Mouse (Mus musculus): ENCODE measurements around the gene Flad1.
A peak's percentile ranks its signal among the peaks of the same experiment; 100 is the strongest.
"Not testable (repeated sequence)": the region's sequence is repeated elsewhere in the genome, so short reads cannot be mapped to it uniquely, and the experiment has no call there.

Flad1 gene

DNA sequence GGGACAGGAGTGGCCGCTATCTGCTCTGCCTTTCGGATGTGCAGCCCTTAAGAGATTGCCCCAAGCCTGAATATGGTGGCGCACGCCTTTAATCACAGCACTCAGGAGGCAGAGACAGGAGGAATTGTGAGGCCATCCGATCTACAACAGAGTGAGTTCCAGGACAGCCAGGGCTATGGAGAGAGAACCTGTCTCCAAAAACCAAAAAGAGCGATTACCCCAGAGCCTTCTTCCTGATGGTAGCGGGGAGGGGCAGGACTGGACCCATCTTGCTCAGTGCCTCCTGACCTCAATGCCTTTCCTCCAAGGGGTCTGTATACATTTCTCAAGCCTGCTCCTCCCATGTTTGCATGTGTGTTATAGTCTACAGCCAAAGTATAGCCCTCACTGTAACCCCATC lies 17.4 kb upstream of the Flad1 start:
- DNase-seq (ENCODE audit: low read depth, low spot score) = not testable (repeated sequence)

DNA sequence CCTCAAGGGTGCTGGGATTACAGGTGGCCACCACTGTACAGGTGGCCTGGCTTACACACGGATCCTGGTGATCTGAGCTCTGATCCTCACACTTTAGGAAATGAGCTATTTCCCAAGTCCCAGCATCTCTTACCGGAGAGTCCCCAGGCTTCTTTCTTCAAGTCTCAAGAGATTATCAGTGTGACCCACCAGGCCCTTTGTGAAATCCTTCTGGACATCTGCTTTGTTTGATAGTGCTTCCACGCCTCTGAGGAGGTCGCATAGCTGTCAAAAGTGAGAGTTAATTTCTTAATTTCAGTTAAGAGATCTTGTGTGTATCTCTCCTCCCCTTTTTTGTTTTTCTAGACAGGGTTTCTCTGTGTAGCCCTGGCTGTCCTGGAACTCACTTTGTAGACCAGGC lies 14.2 kb upstream of the Flad1 start:
- no peak for DNase-seq (ENCODE audit: low read depth, low spot score)

DNA sequence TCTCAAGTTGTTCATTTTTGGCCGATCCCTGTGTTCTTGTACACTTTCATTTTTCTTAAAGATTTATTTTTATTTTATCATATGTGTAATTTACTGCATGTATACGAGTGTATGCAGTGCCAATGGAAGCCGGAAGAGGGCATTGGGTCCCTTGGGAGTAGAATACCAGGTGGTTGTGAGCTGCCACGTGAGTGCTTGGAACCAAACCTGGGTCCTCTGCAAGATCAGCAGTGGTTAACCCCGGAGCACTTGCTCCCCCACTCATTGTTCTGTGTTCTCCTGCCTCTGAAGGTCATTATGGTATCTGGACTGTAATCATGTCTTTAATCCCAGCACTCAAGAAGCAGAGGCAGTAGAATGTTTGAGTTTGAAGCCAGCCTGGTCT lies 13.5 kb upstream of the Flad1 start:
- DNase-seq (ENCODE audit: low read depth, low spot score) = peak; percentile 50

DNA sequence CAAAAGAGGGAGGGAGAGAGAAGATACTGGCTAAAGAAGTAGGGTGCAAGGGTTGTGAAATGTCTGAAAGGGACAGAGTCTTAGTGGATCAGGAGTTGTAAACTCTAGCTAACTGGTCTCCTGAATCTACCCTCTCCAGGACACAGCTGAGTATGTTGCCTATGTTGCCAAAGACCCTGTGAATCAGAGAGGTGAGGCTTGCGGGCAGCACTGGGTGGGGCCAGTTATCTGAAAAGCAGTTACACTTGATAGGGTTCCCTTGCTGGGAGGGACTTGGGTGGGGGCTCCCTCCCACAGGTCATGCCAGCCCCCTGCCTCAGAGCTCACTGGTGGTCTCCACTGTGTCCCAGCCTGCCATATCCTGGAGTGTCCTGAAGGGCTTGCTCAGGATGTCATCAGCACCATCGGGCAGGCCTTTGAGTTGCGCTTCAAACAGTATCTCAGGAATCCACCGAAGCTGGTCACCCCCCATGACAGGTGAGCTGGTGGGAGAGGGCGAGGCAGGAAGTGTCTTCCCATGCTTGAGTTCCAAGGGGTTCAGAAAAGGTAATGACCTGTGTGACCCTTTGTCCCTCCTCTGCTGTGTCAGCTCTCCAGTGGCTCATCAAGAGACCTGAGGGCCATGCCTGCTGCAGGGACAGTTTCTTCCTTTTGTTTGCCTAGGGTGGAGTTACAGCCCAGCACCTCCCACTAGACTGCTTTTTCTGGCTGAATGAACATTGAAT lies 12.9 kb upstream of the Flad1 start:
- DNase-seq (ENCODE audit: low read depth, low spot score) = no peak

DNA sequence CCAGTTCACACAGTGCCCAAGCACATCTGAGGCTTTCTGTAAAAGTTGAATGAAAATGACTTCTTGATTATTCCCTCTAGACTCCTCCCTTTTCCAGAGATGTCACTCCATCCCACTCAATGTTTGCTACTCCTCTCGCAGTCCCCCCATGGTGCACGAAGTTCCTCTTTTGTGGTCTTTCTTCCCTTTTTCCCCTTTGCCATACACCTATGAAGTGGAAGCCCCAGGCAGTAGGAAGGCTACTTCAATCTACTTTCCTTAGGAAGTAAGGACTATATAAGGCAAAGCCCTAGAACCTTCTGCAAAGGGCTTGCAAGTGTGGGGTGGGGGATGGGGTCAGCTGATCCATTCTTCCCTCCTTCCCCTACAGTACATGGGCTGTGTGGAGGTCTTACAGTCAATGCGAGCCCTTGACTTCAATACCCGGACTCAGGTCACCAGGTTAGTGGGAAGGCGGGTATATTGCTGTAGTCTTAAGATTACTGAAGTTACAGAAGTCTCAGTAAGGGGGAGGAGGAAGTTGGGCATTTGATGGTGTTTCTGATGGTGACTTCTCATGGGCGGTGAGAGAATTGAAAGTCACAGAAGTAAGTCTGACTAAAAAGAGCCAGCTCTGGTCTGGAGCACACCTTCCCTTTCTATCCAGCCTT lies 11.0 kb upstream of the Flad1 start:
- no peak for DNase-seq (ENCODE audit: low read depth, low spot score)

DNA sequence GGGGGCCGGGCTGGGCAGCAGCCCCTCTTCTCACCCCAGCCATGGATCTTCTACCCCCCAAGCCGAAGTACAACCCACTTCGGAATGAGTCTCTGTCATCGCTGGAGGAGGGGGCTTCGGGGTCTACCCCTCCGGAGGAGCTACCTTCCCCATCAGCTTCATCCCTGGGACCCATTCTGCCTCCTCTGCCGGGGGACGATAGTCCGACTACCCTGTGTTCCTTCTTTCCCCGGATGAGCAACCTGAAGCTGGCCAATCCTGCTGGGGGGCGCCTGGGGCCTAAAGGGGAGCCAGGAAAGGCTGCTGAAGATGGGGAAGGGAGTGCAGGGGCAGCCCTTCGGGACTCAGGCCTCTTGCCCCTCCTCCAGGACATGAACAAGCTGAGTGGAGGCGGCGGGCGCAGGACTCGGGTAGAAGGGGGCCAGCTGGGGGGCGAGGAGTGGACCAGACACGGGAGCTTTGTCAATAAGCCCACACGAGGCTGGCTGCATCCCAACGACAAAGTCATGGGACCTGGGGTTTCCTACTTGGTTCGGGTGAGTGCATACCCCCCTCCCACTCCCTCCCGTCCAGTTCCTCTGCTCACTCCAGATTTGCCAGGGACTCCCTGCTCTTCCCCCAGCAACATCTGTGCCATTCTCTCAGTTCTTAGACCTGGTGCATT lies 10.3 kb upstream of the Flad1 start:
- no peak for DNase-seq (ENCODE audit: low read depth, low spot score)

DNA sequence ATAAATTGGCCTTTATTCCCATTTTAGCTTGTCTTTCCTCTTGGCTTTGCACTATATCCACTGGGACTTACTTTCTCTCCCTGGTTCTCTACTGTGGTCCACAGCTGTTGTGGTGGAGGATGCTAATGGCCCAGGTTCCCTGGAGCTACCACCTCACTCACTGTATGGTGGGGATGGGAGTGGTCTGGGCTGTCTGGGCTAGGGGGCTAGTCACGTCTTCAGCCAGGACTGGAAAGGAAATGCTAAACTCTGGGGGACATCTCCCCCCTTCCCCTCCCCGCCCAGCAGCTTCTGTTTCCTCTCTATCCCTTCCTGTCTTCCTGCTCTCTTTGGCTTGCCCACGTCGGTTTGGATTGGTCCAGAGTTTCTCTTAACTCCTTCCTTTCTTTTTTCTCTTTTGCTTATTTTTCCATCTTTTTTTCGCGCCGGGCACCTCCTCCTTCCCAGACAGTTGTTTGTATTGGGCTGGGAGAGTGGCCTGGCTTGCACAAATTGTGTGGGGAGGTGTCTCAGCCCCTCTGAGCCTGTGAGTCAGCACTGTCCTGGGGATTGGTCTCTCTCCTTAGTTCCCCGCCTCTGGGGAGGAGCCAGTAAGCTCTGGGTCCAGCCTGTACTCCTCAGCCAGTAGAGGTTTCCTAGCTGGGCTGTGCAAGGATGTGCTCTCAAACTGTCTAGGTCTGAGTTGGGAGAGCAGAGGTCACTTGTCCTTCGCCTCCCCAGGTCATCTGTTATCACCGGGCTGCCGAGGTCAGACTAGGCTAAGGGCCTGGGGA lies 9.5 kb upstream of the Flad1 start:
- DNase-seq (ENCODE audit: low read depth, low spot score) = peak; percentile 86

DNA sequence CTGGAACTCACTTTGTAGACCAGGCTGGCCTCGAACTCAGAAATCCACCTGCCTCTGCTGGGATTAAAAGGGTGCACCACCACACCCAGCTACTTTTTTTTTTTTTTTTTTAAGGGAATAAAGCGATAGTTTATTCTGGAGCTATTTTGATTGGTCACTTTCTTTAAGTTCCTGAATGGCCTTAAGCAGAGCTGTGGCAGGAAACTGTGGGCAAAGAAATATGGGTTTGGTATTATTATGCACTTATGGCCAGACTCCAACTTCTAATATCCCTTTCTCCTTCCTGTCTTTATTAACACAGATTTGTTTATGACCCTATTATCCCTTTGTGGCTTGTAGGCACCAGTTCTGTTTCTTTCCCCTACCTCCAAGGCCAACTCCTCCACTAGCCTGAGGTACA lies 8.8 kb upstream of the Flad1 start:
- DNase-seq (ENCODE audit: low read depth, low spot score) = no peak

DNA sequence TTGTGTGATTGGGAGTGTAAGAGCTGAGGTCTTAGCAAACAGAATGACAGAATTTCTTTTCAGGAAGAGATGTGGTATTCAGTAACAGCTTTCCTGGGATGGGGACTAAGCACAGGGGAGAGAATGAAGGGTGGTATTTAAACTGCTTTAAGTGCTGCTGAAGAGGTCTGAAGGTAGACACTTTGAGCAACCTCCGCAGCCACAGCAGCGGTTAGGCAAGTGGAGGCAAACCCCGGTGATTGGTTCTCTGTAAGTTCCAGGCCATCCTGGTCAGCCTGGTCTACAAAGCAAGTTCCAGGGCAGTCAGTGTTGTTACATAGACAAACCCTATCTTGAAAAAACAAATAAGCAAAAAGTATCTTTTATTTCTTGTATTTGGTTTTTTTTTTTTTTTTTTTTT lies 8.3 kb upstream of the Flad1 start:
- DNase-seq (ENCODE audit: low read depth, low spot score) = no peak

DNA sequence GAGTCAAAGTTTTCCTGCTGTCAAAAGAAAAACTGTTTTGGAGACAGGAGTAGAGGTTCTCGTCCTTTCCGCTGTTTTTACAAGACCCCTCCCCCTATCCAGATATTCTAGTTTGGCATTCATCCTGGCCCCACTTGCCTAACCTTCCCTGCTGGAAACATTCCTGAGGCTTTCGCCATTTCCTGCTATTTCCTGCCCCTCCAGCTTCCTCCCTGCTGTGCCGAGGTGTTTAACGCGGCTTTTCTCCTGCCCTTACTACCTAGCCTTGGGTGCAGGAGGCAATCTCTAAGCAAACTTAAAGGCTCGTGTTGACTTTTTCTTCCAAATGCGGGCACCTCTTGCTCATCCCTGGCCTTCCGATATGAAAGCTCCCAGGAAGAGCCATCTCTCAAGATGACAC lies 7.9 kb upstream of the Flad1 start:
- peak; percentile 87 for DNase-seq (ENCODE audit: low read depth, low spot score)

DNA sequence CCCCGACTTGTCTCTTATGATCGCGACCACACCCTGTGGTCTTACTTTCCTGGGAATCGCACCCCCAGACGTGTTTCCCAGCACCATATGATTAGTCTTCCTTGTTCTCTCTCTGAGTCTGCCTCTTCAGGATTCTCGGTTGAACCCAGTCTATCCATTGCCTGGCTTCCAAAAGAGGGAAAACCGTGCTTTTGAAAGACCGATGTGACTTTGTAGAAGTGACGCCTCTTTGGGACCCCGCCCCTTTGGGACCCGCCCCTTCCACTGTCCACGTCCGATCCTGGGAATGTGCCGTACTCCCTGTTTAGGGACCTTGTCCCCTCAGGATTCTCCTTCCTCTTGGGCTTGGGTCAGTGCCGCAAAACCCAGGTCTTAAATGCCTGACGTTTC lies 7.2 kb upstream of the Flad1 start:
- peak; percentile 85 for DNase-seq (ENCODE audit: low read depth, low spot score)

DNA sequence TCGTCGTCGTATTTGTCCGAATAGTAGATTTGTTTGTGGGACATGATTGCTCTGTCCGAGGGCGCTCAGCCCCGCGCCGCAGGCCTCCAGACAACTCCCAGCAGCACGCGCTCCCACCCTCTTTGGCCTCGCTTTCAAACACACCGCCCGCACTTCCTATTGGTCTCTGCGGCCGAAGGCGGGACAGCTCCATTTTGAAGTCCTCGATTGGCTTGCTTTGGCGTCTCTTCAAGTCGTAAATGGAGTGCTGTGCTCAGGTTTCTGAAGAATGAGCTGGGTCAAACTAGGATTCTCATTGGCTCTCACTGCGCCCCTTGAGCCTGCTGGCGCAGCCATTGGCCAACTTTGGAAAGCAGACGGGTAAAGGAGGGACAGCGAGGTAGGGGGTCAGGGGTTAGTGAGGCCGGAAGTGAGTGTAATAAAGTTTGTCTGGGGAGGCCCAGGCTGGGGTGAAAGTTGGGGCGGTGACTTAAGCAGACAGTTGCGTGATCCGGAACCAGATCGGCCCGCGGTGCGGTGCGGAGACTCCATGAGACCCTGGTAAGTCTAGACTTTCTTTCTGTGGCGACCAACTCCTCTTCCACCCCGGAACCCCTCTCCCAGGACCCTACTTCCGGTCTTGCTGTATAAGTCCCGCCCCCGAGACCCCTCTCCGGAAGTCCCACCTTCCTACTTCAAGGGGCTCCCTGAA lies 6.6 kb upstream of the Flad1 start, which contains the start of the genes Cks1b and Shc1:
Gene Cks1b (minus strand): TSS at position 214 of the 691 bp plus-strand sequence.
Gene Shc1 (plus strand): TSS at position 274 of the 691 bp plus-strand sequence.
- DNase-seq (ENCODE audit: low read depth, low spot score) = peak; percentile 100

DNA sequence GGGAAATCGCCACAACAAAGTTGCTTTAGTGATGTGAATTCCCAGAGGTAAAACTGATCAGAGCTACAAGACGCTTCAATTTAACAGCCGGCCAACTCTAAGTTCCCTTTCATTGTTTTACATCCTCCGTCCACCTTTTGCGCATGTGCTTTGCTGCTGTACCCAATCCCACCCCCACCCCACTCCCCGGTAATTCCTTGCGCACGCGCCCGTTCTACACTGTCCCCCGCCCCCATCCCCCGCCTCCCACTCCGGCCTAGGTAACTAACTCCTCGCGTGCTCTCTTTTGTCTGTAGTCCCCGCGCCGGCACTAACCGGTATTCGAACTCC lies 6.1 kb upstream of the Flad1 start:
- DNase-seq (ENCODE audit: low read depth, low spot score) = no peak

DNA sequence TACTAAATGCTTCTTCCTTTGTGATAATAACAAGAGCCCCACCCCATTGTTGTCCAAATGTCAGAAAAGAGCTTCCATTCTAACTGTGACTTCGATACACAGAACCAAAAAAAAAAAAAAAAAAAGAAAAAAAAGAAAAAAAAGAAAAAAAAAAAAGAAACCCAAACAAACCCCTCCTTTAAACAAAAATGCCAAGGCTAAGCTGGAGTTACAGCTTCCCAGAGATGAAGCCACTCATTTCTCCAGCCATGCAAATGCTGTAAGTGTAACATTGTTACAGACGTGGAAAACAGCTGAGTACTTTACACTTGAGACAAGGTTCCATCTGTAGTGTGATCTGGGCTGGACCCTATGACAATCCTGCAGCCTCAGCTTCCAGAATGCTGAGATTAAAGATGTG lies 5.5 kb upstream of the Flad1 start:
- DNase-seq (ENCODE audit: low read depth, low spot score) = no peak

DNA sequence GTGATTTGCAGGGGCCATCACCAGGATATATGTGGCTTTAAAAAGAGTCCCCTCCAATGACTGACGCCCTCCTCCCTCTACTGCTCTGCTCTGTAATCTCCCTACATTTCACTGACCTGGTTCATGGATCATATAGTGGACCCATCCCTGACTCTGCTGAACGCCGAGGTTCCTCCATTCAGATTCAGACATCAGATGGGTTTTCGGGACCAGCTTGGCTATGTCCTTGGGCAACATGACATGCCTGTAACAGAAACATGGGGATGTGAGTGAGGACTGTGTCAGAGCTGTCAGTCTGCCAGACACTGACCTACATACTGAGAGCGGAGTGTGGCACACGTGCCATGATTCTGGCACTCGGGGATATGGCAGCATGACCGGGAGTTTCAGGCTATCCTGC lies 4.5 kb upstream of the Flad1 start:
- DNase-seq (ENCODE audit: low read depth, low spot score) = no peak

DNA sequence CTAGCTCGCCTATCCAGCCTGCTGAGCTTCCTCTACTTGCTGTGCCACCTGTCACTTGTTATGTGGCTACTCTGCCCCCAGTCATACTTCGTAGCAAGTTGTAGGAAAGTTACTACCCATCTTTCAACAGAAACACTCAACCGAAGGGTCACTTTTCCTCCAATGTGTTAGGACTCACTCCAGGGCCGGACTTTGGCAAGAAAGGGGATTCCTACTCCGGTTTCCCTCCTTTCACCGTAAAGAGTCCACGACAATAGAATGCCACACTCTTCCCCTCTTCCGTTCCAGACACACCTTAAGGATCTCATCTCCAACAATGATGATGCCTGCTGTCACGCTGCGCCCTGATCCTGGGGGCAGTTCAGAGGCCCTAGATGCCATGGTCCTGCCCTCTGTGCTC lies 806 bp downstream of the Flad1 start:
- DNase-seq (ENCODE audit: low read depth, low spot score) = no peak

DNA sequence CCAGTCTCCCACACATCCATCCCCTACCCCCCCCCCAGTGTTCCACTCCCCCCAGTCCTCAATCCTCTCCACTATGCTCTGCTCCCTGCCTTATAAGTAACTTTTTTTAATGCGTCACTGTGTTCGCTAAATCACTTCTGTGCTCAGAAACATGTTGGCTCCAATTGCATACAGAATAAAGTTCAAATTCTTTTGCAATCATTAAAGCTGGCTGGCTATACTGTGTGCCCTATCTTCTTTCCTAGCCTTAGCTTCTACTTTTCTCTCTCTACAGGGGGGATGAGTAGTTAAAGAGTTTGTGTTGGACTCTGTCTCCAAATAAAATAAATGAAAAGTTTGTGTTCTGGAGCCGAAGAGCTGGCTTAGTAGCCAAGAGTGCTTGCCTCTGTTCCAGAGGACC lies 2.0 kb downstream of the Flad1 start:
- no peak for DNase-seq (ENCODE audit: low read depth, low spot score)

DNA sequence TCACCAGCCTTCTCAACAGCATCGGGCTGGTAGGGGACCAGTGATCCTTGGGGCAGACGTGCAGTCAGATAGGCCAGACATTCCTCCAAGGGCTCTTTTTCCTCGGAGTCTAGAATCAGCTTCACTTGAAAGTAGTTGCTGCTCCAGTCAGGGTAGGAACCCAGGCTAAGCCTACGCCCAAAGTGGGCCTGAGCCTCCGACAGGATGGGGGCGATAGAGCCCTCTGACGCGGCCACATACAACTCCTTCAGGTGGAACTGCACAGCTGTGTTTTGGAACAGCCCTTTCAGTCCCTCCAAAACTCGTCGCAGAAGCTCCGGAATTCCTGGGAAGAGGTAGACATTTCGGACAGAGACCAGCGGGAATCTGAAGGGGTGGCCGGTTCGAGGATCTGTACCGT lies 3.2 kb downstream of the Flad1 start:
- DNase-seq (ENCODE audit: low read depth, low spot score) = peak; percentile 65

DNA sequence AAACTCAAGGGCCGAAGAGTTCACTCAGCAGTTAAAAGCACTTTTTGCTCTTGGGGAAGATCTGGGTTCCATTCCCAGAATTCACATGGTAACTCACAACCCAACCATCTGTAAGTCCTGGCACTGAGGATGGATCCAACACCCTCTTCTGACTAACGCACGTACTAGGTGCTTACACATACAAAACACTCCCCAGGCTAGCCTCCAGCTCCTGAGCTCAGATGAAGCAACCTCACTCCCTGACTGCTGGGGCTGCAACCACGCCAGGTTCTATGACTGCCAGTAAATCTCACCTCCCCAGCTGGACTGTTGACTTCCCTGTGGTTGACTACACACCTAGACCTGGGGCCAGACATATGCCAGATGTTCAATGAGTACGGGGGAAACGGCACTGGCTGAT lies 4.8 kb downstream of the Flad1 start:
- DNase-seq (ENCODE audit: low read depth, low spot score) = no peak

DNA sequence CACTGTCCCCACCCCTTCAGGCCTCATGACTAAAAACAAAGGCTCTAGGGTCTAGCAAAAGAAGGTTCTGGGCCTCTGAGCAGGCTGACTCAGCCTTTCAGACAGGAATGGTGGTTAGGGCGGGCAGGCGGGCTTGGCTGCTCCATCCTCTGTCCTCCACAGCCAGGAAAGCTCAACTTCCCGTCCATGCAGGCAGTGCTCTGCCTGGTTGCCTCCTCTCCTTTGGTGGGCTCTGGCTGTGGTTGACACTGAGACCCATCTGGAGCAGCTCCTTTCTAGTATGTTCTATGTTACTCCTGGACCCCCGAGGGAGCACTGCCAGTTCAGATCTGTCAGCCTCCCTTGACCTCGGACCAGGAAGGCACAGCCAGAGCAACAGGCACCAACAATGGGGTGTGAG lies 9.0 kb downstream of the Flad1 start, which contains the start of gene Lenep:
Gene Lenep (minus strand): TSS at position 101 of the 400 bp plus-strand sequence.
- DNase-seq (ENCODE audit: low read depth, low spot score) = no peak

DNA sequence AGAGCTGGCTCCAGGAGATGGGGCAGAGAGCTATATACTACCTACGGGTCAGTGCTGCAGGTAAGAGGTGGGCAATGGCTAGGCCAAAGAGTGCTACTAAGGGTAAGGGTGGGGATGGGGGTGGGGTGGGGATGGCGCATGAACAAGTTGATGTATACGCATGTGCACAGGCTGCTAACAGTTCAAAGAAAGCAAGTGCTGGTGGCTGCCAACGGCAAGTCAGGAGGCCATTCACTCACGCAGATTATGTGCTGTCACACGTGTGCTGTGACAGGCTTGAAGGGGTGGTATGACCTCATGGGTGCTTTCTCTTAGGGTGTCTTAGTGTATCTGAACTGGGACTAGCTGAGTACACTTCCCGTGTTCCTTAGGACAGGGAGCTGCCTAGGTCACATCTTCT lies 10.3 kb downstream of the Flad1 start:
- no peak for DNase-seq (ENCODE audit: low read depth, low spot score)

DNA sequence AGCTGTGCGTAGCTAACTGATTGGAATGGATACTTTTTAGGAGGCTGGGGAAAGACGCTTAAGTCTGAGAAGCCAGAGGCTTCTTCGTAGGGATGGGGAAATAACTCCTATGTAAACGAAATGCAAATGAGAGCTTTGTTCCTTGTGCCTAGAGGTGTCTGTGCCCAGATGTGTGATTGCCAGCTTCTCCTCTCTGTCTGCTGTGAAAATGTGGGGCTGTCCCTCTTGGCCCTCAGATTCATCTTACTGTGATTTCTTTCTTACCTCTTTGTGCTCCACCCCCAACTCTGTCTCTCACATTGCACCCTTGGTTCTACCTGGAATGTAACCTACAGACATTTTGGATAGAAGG lies 15.0 kb downstream of the Flad1 start:
- no peak for DNase-seq (ENCODE audit: low read depth, low spot score)
